Mouse (Mus musculus): Measurements from ENCODE around the gene Gtf2i.
"Not testable (repeated sequence)": the region's sequence is repeated elsewhere in the genome, so short reads cannot be mapped to it uniquely, and the experiment has no call there.

- TF ChIP-seq CEBPB (IDR thresholded peaks at IDR 0.05; ENCODE audit: insufficient read depth, poor library complexity, severe bottlenecking); POLR2A (IDR thresholded peaks at IDR 0.05; ENCODE audit: insufficient read length, low read depth); TCF12 (IDR thresholded peaks at IDR 0.05; ENCODE audit: insufficient read depth, poor library complexity, severe bottlenecking); TCF3 (IDR thresholded peaks at IDR 0.05; ENCODE audit: insufficient read length, low read depth); E2F4 (IDR thresholded peaks at IDR 0.05; ENCODE audit: insufficient read depth); POLR2AphosphoS2 (IDR thresholded peaks at IDR 0.05; ENCODE audit: insufficient read length, low read depth); MYOD1 (IDR thresholded peaks at IDR 0.05; ENCODE audit: control insufficient read depth in 1 of 3, insufficient read length in 2 of 3, low read depth in 2 of 3); MAX (IDR thresholded peaks at IDR 0.05; ENCODE audit: low read depth); REST (IDR thresholded peaks at IDR 0.05; ENCODE audit: insufficient read depth, insufficient read length); SRF (IDR thresholded peaks at IDR 0.05; ENCODE audit: control insufficient read depth, insufficient read length, low read depth); MYOG (IDR thresholded peaks at IDR 0.05; ENCODE audit: control insufficient read depth in 1 of 3, insufficient read depth in 1 of 3, insufficient read length in 2 of 3, low read depth in 2 of 3); USF1 (IDR thresholded peaks at IDR 0.05; ENCODE audit: low read depth): not testable (repeated sequence)
Observed at GRCm38 (mm10) chr5:134337012-134337411, 22.5 kb upstream of the Gtf2i start.
